Mouse (Mus musculus) heart, adult 2 months (tissue): ENCODE measurements around the gene Junb. TPM values are rescaled to one million over a fixed set of nuclear protein-coding genes. Genes with fewer than 3 reads are reported as not detected.

Experiments used
- DNase-seq, 2 experiments: peaks; one replicate each; pipeline ENCODE4 v3.0.0; 2021
- H3K27ac ChIP-seq: fragments of 200-600 bp; 2 replicates; pipeline ENCODE4 v1.8.1; 2022
- H3K27me3 ChIP-seq: fragments of 200-500 bp; 2 replicates; pipeline ENCODE4 v1.6.1; 2012; ENCODE audit warnings: mild to moderate bottlenecking, low read length, inconsistent platforms, mixed read lengths; ENCODE audit not compliant: control insufficient read depth, insufficient read depth
- H3K36me3 ChIP-seq: fragments of 200-500 bp; 2 replicates; pipeline ENCODE4 v1.6.1; 2012; ENCODE audit warnings: low read length, inconsistent platforms; ENCODE audit not compliant: control insufficient read depth, insufficient read depth
- H3K4me1 ChIP-seq: fragments of 200-500 bp; 2 replicates; pipeline ENCODE4 v1.6.1; 2011; ENCODE audit warnings: low read length; ENCODE audit not compliant: control insufficient read depth, insufficient read depth
- H3K4me3 ChIP-seq: fragments of 200-600 bp; 2 replicates; pipeline ENCODE4 v1.8.1; 2022
- H3K79me2 ChIP-seq: fragments of 200-500 bp; replicated peaks from 2 replicates; pipeline ENCODE4 v1.6.1; 2012; ENCODE audit warnings: mild to moderate bottlenecking, inconsistent platforms, low read length, moderate library complexity, mixed read lengths; ENCODE audit not compliant: control insufficient read depth, insufficient read depth
- H3K9ac ChIP-seq: fragments of 200-500 bp; 2 replicates; pipeline ENCODE4 v1.6.1; 2012; ENCODE audit warnings: low read depth, mild to moderate bottlenecking, control low read depth, inconsistent platforms, low read length, mixed read lengths
- CTCF ChIP-seq: fragments of 200-600 bp; IDR thresholded peaks from 2 replicates; pipeline ENCODE4 v1.8.1; 2022; ENCODE audit warnings: antibody characterized with exemption, mild to moderate bottlenecking, moderate library complexity
- EP300 ChIP-seq: fragments of 200-500 bp; IDR thresholded peaks from 2 replicates; pipeline ENCODE4 v1.6.1; 2011; ENCODE audit warnings: low read depth, low read length, control low read depth; ENCODE audit not compliant: insufficient read depth
- POLR2A ChIP-seq: fragments of 200-500 bp; IDR thresholded peaks from 2 replicates; pipeline ENCODE4 v1.6.1; 2011; ENCODE audit warnings: mild to moderate bottlenecking, low read depth, low read length, control low read depth; ENCODE audit not compliant: insufficient read depth
- WGBS: fragments of 180-500 bp; shearing (Covaris S2); methylation state at CpG from one replicate; pipeline ENCODE4 v1.1.7; 2018; 5-methylcytosine and 5-hydroxymethylcytosine counted together
- intact Hi-C: fragments of 180-260 bp; cut with DNase I; formaldehyde crosslinking; loops from one replicate; pipeline ENCODE4 v1.15.1; 2025
- polyA plus RNA-seq: library from polyadenylated mRNA; depleted of rRNA; stranded (reverse); fragments of >200 nt; gene quantifications from 2 replicates; pipeline ENCODE4 v1.2.3, GENCODE M21; 2012
- total RNA-seq, 2 experiments: library from RNA; stranded (reverse); gene quantifications; 2 replicates each; pipeline ENCODE4 v1.2.3; 2021

Gene Junb
- total and polyA plus RNA-seq, 3 experiments = 10.4 to 19.0 (median 17.3) TPM

DNA sequence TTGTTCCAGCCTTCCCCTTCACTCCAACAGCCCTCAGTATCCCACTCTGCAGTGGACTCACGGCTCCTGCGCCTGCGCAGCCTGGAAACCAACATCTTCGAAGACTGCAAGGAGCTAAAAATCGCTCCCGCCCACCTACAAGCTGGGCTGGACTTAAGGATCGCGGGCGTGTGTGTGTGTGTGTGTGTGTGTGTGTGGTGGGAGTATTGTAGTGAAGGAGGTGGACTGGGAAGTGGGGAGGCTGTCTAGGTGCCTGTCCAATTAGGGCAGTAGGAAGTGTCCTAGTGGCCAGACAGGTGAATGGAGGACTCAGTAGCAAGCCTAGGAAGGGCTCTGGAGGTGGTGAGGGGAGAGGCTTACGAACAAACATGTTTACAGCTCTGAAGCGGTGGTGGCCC lies 33.3 kb downstream of the Junb start:
- intact Hi-C loops = no loop called here
- H3K9ac ChIP-seq = no peak overlapping the region
- no peak overlapping the region for H3K4me3 ChIP-seq
- DNase-seq = no peak
- H3K27me3 ChIP-seq = peaks cover 8% of the 10 kb centered on the region
- no peak for TF ChIP-seq EP300
- no peak for TF ChIP-seq POLR2A
- TF ChIP-seq CTCF = no peak
- no peaks in the 10 kb centered on the region for H3K36me3 ChIP-seq
- 8% methylated on average over 11 of the region's 11 CpGs for WGBS
- no peaks in the 10 kb centered on the region; the same call in 1 of the 2 replicates for H3K4me1 ChIP-seq
- H3K27ac ChIP-seq = no peak overlapping the region
- no peaks in the 10 kb centered on the region for H3K79me2 ChIP-seq

DNA sequence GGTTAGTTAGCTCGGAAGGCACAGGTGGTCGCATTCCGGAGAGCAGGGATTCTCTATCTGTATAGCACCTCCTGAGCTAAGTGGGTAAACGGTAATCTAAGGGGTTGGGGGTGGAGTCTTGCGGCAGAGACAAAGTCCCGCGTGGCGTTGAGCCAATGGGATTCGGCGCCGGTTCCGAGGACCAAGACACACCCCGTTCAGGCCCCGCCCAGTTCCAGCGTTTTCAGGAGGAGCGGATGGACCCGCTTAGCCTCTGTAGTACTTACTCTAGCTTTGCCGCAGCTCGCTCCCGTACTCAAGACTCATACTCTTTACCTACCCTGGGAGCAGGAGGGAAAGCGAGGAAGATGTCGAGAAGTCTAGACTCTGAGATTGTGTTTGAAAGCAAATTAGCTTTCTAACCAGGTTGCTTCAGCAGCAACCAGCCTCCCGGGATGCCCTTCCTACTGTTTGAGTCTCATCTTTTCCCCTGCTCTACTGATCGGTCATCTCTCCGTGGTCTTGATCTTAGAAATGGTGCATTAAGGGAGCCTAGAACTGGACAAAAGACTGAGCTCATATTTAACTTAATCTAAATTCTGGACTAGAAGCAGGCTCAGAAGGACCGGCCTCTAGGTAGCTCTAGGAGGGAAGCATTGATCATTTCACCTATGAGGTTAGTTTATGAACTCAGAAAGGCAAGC lies 33.9 kb downstream of the Junb start:
- no peak overlapping the region for H3K4me3 ChIP-seq

GRCm38 (mm10) chr8:84943699-84944098 lies 34.8 kb downstream of the Junb start:
- TF ChIP-seq CTCF (no peak), EP300 (no peak), POLR2A (no peak)
- no peaks in the 10 kb centered on the region; the same call in 1 of the 2 replicates for H3K4me1 ChIP-seq
- no peak for DNase-seq
- WGBS = 25% methylated on average over 4 of the region's 4 CpGs
- intact Hi-C loops = no loop called here
- H3K36me3 ChIP-seq = no peaks in the 10 kb centered on the region
- H3K27ac ChIP-seq = no peak overlapping the region
- H3K27me3 ChIP-seq = peaks cover 8% of the 10 kb centered on the region
- no peak overlapping the region for H3K9ac ChIP-seq
- H3K4me3 ChIP-seq = no peak overlapping the region
- no peaks in the 10 kb centered on the region for H3K79me2 ChIP-seq

More for the DNA sequence above, 33.9 kb downstream of the Junb start:
- Histone ChIP-seq H3K79me2 (no peaks in the 10 kb centered on the region), H3K27me3 (peaks cover 8% of the 10 kb centered on the region), H3K27ac (no peak overlapping the region), H3K9ac (no peak overlapping the region), H3K4me1 (no peaks in the 10 kb centered on the region; the same call in 1 of the 2 replicates), H3K36me3 (no peaks in the 10 kb centered on the region)
- 5% methylated on average over 26 of the region's 26 CpGs for WGBS
- DNase-seq = peak in 1 of 2 experiments; percentile 36
- intact Hi-C loops = no loop called here
- TF ChIP-seq EP300 = no peak
- no peak for TF ChIP-seq POLR2A
- no peak for TF ChIP-seq CTCF

DNA sequence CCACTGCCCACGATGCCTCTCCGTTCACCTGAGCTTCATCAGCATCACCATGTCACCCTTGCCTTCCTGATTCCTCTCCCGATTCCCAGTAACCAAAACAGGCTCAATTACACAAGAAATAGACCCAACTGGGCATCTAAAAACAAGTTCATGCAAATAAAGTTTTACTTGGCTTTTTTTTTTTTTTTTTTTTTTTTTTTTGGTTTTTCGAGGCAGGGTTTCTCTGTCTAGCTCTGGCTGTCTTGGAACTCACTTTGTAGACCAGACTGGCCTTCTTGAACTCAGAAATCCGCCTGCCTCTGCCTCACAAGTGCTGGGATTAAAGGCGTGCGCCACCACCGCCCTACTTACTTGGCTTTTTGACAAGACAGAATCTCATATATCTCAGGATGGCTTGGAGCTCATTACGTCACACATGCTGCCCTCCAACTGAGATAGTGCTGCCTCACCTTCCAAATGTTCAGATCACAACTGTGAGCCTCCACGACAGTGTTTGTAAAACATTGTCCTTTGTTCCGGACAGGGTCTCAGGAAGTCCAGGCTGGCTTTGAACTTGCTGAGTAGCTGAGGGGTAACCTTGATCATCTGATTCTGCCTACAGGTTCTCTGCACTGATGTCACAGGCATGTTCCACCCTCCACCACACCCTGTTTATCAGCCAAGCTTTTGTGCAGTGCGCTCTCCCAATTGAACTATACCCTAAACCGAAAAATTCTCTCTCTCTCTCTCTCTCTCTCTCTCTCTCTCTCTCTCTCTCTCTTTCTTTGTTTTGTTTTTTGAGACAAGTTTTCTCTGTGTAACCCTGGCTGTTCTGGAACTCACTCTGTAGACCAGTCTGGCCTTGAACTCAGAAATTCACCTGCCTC lies 40.7 kb downstream of the Junb start:
- H3K27ac ChIP-seq = no peak overlapping the region
- TF ChIP-seq POLR2A = no peak
- no peak for TF ChIP-seq EP300
- TF ChIP-seq CTCF = no peak
- DNase-seq = no peak
- no peaks in the 10 kb centered on the region for H3K79me2 ChIP-seq
- WGBS = 65% methylated on average over 13 of the region's 13 CpGs
- H3K27me3 ChIP-seq = peaks cover 31% of the 10 kb centered on the region
- no peak overlapping the region for H3K9ac ChIP-seq
- H3K4me1 ChIP-seq = no peaks in the 10 kb centered on the region
- H3K36me3 ChIP-seq = no peaks in the 10 kb centered on the region
- no peak overlapping the region for H3K4me3 ChIP-seq
- intact Hi-C loops = no loop called here

DNA sequence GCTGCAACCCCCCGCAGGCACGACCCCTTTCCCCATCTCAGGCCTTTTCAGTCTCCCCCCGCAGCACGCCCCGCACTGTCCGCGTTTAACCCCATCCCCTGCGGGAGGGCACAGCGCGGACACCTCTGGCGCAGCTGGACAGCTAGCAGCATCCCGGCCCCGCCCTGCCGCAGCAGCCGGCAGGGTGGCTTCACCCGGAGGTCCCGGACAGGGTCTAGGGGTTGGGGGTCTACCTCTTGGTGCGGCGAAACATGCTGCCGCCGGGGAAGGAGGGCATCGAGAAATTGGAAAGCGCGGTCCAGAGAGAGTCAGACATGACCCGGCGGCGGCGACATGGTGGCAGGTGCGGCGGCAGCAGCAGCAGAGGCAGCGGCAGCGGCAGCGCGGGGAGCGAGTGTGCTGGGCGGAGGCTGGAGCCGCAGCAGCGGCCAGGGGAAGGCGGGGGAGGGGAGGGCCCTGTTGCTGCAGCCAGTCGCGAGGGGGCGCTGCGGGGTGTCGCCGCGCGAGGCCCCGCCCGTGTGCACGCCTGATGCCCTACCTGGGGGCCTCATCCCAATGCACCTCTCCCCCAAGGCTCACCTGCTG lies 41.5 kb downstream of the Junb start, which contains the start of gene Mast1:
Gene Mast1, minus strand, starts transcription at position 398 of the 585 bp plus-strand sequence.
- no peaks in the 10 kb centered on the region for H3K79me2 ChIP-seq
- WGBS = 2% methylated on average over 48 of the region's 50 CpGs
- no peaks in the 10 kb centered on the region for H3K36me3 ChIP-seq
- no peak within 1 kb of the TSS for H3K9ac ChIP-seq
- intact Hi-C loops = no loop called here
- peak; percentile 78 for TF ChIP-seq CTCF
- no peak for TF ChIP-seq EP300
- TF ChIP-seq POLR2A = no peak
- no peak within 1 kb of the TSS for H3K4me3 ChIP-seq
- H3K4me1 ChIP-seq = no peaks in the 10 kb centered on the region
- H3K27ac ChIP-seq = no peak within 1 kb of the TSS
- peaks cover 31% of the 10 kb centered on the region for H3K27me3 ChIP-seq
- DNase-seq = peak; percentile 48 to 66
